7 mouse cellular contexts compared by ENCODE assay signal in genomic region chr14:34311691-34312090, GRCm38 (mm10). TPM values are rescaled to one million over a fixed set of nuclear protein-coding genes. Genes with fewer than 3 reads are reported as not detected.
A peak's percentile ranks its signal among the peaks of the same experiment; 100 is the strongest.
DNase-seq lines count a peak whose midpoint lies in the region; ATAC-seq and TF ChIP-seq lines count a peak whose summit lies in the region.

No protein-coding gene starts in this region.

- H3K4me1 ChIP-seq in embryonic facial prominence, embryonic 13.5 days = peaks cover 24% of the 10 kb centered on the region
- H3K4me1 ChIP-seq in hindbrain, postnatal 0 days (ENCODE audit: insufficient read depth, low read length) = no peaks in the 10 kb centered on the region

- H3K4me3 ChIP-seq in embryonic facial prominence, embryonic 13.5 days = peak overlapping the region; percentile 91
- H3K4me3 ChIP-seq in hindbrain, postnatal 0 days (ENCODE audit: low read length) = peak overlapping the region; percentile 82

- intact Hi-C loops in left cerebral cortex, postnatal 14 days (cut with DNase I) = loop anchor here (5.0 kb wide), 2 partner anchors 51 to 191 kb away; partner anchors contain the start of gene Bmpr1a

- H3K9me3 ChIP-seq in embryonic facial prominence, embryonic 13.5 days = no peaks in the 10 kb centered on the region
- no peaks in the 10 kb centered on the region for H3K9me3 ChIP-seq in hindbrain, postnatal 0 days (ENCODE audit: low read length)

- no peak for ATAC-seq in embryonic facial prominence, embryonic 13.5 days (ENCODE audit: insufficient number of reproducible peaks, insufficient read depth, low FRiP score, low TSS enrichment, low read depth)
- ATAC-seq in hindbrain, postnatal 0 days = no peak

- H3K27ac ChIP-seq in embryonic facial prominence, embryonic 13.5 days = peak overlapping the region; percentile 96; the same call in 1 of the 2 replicates
- peak overlapping the region; percentile 93 for H3K27ac ChIP-seq in hindbrain, postnatal 0 days

- H3K27me3 ChIP-seq in embryonic facial prominence, embryonic 13.5 days = no peaks in the 10 kb centered on the region
- H3K27me3 ChIP-seq in hindbrain, postnatal 0 days (ENCODE audit: insufficient read depth, low read length) = no peaks in the 10 kb centered on the region

- peak overlapping the region; percentile 68 for H3K4me2 ChIP-seq in embryonic facial prominence, embryonic 13.5 days
- H3K4me2 ChIP-seq in hindbrain, postnatal 0 days (ENCODE audit: low read depth, low read length) = peak overlapping the region; percentile 72

- H3K36me3 ChIP-seq in embryonic facial prominence, embryonic 13.5 days = peaks cover 6% of the 10 kb centered on the region; the same call in 1 of the 2 replicates
- no peaks in the 10 kb centered on the region for H3K36me3 ChIP-seq in hindbrain, postnatal 0 days (ENCODE audit: insufficient read depth, low read length)

- WGBS in embryonic facial prominence, embryonic 13.5 days = 5% methylated on average over 4 of the region's 4 CpGs
- WGBS in hindbrain, postnatal 0 days = under 1% methylated on average over 4 of the region's 4 CpGs

- DNase-seq in 3T3-L1 (ENCODE audit: low read depth, low spot score) (peak; percentile 72), 416B (ENCODE audit: low read depth) (peak; percentile 67)
- DNase-seq in hindbrain, postnatal 0 days (ENCODE audit: low spot score) = peak; percentile 57
- peak; percentile 23 for DNase-seq in mesoderm, embryonic 11.5 days (ENCODE audit: low read depth, low spot score)
- DNase-seq in left cerebral cortex, postnatal 14 days (ENCODE audit: low spot score in 2 of 2) = no peak
- DNase-seq in layer of hippocampus, postnatal 10 days (ENCODE audit: low spot score in 2 of 2) = no peak

- H3K9ac ChIP-seq in embryonic facial prominence, embryonic 13.5 days = peak overlapping the region; percentile 97
- peak overlapping the region; percentile 97 for H3K9ac ChIP-seq in hindbrain, postnatal 0 days (replicated peaks; ENCODE audit: low read length)

- TF ChIP-seq CTCF in hindbrain, postnatal 0 days (IDR thresholded peaks at IDR 0.05; ENCODE audit: low read depth) = no peak

RNA-seq across cellular contexts. Expression of gene Glud1, which starts 1.2 kb away (rescaled TPM):
- polyA plus RNA-seq in embryonic facial prominence, embryonic 13.5 days (2015; fragmentation: Nextera tagmentation; extraction: Ambion mirVana) = 85.6 and 85.8 TPM in 2 replicates
- 243 and 272 TPM in 2 replicates for total RNA-seq in hindbrain, postnatal 0 days (2014; rRNA removed)
- 143 and 153 TPM in 2 replicates for polyA plus RNA-seq in hindbrain, postnatal 0 days (2015; fragmentation: Nextera tagmentation; extraction: Ambion mirVana)
- 100 to 1,000 TPM; 320 to 321 TPM for total RNA-seq in left cerebral cortex, postnatal 14 days (2021)
- total RNA-seq in layer of hippocampus, postnatal 10 days (2021) = 100 to 1,000 TPM; 408 to 469 TPM

RNA-seq across cellular contexts. Expression of gene Shld2, which starts 1.4 kb away (rescaled TPM):
- 15.8 and 19.4 TPM in 2 replicates for polyA plus RNA-seq in embryonic facial prominence, embryonic 13.5 days (2015; fragmentation: Nextera tagmentation; extraction: Ambion mirVana)
- 4.0 and 5.8 TPM in 2 replicates for total RNA-seq in hindbrain, postnatal 0 days (2014; rRNA removed)
- polyA plus RNA-seq in hindbrain, postnatal 0 days (2015; fragmentation: Nextera tagmentation; extraction: Ambion mirVana) = 9.2 and 11.4 TPM in 2 replicates
- total RNA-seq in left cerebral cortex, postnatal 14 days (2021) = 10 to 100 TPM; 11.2 to 11.8 TPM
- 10 to 100 TPM in 1 of 2 experiments, 1 to 10 TPM in 1; 9.7 to 13.5 TPM for total RNA-seq in layer of hippocampus, postnatal 10 days (2021)

RNA-seq across cellular contexts. Expression of gene Fam25c, which starts 43.5 kb away (rescaled TPM):
- polyA plus RNA-seq in embryonic facial prominence, embryonic 13.5 days (2015; fragmentation: Nextera tagmentation; extraction: Ambion mirVana) = 4.7 and 6.9 TPM in 2 replicates
- total RNA-seq in hindbrain, postnatal 0 days (2014; rRNA removed) = not detected in 2 replicates
- not detected in 2 replicates for polyA plus RNA-seq in hindbrain, postnatal 0 days (2015; fragmentation: Nextera tagmentation; extraction: Ambion mirVana)
- total RNA-seq in left cerebral cortex, postnatal 14 days (2021) = not detected
- not detected for total RNA-seq in layer of hippocampus, postnatal 10 days (2021)

Comparison
In these comparisons a context has a peak if more than half of its experiments do, and no peak if none do; other contexts are left out.
1. DNase-seq: peak in 3T3-L1 (single experiment), 416B (single experiment), hindbrain, postnatal 0 days (single experiment) and mesoderm, embryonic 11.5 days (single experiment); none in left cerebral cortex, postnatal 14 days (0 of 2) and layer of hippocampus, postnatal 10 days (0 of 2).